Mouse (Mus musculus) heart, postnatal 4 days (tissue): ENCODE data around the gene Kdf1. TPM values are rescaled to one million over a fixed set of nuclear protein-coding genes. Genes with fewer than 3 reads are reported as not detected.
A peak's percentile ranks its signal among the peaks of the same experiment; 100 is the strongest.

Experiments
- DNase-seq: peaks from one replicate; pipeline ENCODE4 v3.0.0; 2021
- total RNA-seq, 2 experiments: library from RNA; stranded (reverse); gene quantifications; 2 replicates each; pipeline ENCODE4 v1.2.3; 2021

Kdf1 gene
- not detected for total RNA-seq

- DNase-seq, result no peak
Measured at GRCm38 (mm10) chr4:133518601-133519368, at the start of gene Kdf1. TSS of gene Kdf1 (plus strand) at chr4:133518963.

GRCm38 (mm10) chr4:133469122-133469521 is 49.6 kb upstream of the Kdf1 start:
- DNase-seq, result no peak

- no peak for DNase-seq
Measured at GRCm38 (mm10) chr4:133471135-133471821, 47.5 kb upstream of the Kdf1 start.

GRCm38 (mm10) chr4:133473833-133474232 is 44.9 kb upstream of the Kdf1 start:
- DNase-seq, result no peak

- peak; percentile 99 for DNase-seq
Measured at GRCm38 (mm10) chr4:133479458-133480184, 39.1 kb upstream of the Kdf1 start, which contains the start of gene Tent5b. TSS of gene Tent5b (plus strand) at chr4:133480132.

- no peak for DNase-seq
Measured at GRCm38 (mm10) chr4:133480185-133480537, 38.6 kb upstream of the Kdf1 start.

- DNase-seq, result no peak
Measured at GRCm38 (mm10) chr4:133480754-133481153, 38.0 kb upstream of the Kdf1 start.

- peak; percentile 25 for DNase-seq
Measured at GRCm38 (mm10) chr4:133481488-133481887, 37.3 kb upstream of the Kdf1 start.

GRCm38 (mm10) chr4:133482479-133482878 is 36.3 kb upstream of the Kdf1 start:
- no peak for DNase-seq

- DNase-seq, result peak; percentile 36
Measured at GRCm38 (mm10) chr4:133484266-133485025, 34.3 kb upstream of the Kdf1 start.

GRCm38 (mm10) chr4:133485691-133486425 is 32.9 kb upstream of the Kdf1 start:
- DNase-seq, result no peak

- DNase-seq, result no peak
Measured at GRCm38 (mm10) chr4:133486673-133487357, 31.9 kb upstream of the Kdf1 start.

GRCm38 (mm10) chr4:133488619-133489392 is 30.0 kb upstream of the Kdf1 start:
- DNase-seq, result no peak

- no peak for DNase-seq
Measured at GRCm38 (mm10) chr4:133489489-133490245, 29.1 kb upstream of the Kdf1 start.

- peak; percentile 76 for DNase-seq
Measured at GRCm38 (mm10) chr4:133491800-133492199, 27.0 kb upstream of the Kdf1 start.

GRCm38 (mm10) chr4:133493895-133494294 is 24.9 kb upstream of the Kdf1 start:
- no peak for DNase-seq

- DNase-seq, result peak; percentile 96
Measured at GRCm38 (mm10) chr4:133494432-133494831, 24.3 kb upstream of the Kdf1 start.

- DNase-seq, result no peak
Measured at GRCm38 (mm10) chr4:133494867-133495266, 23.9 kb upstream of the Kdf1 start.

GRCm38 (mm10) chr4:133495711-133496110 is 23.1 kb upstream of the Kdf1 start:
- DNase-seq, result peak; percentile 76
